Mouse (Mus musculus) lung, embryonic 14.5 days (tissue): ENCODE results near the gene Sult1b1. TPM values are rescaled to one million over a fixed set of nuclear protein-coding genes. Genes with fewer than 3 reads are reported as not detected.
"Not testable (repeated sequence)": the region's sequence is repeated elsewhere in the genome, so short reads cannot be mapped to it uniquely, and the experiment has no call there.

Experiments
- ATAC-seq: fragments of 200-750 bp; cut with Nextera tagmentation; 2 replicates; pipeline ENCODE4 v1.8.0; 2017; ENCODE audit warnings: mild to moderate bottlenecking, moderate TSS enrichment, moderate library complexity; ENCODE audit not compliant: insufficient read depth
- DNase-seq: peaks from one replicate; pipeline ENCODE4 v3.0.0-alpha.2; 2015
- H3K27ac ChIP-seq: fragments of 300-500 bp; sonication (generic); 2 replicates; pipeline ENCODE4 v1.5.1; 2014; ENCODE audit warnings: low read depth, mild to moderate bottlenecking, moderate library complexity
- H3K27me3 ChIP-seq: fragments of 300-500 bp; sonication (generic); 2 replicates; pipeline ENCODE4 v1.6.1; 2014; ENCODE audit warnings: low read length, control low read depth; ENCODE audit not compliant: insufficient read depth
- H3K36me3 ChIP-seq: fragments of 300-500 bp; sonication (generic); 2 replicates; pipeline ENCODE4 v1.6.1; 2014; ENCODE audit warnings: control low read depth; ENCODE audit not compliant: insufficient read depth
- H3K4me1 ChIP-seq: fragments of 300-500 bp; sonication (generic); 2 replicates; pipeline ENCODE4 v1.6.1; 2014; ENCODE audit warnings: antibody characterized with exemption, control low read depth; ENCODE audit not compliant: insufficient read depth
- H3K4me2 ChIP-seq: fragments of 300-500 bp; sonication (generic); 2 replicates; pipeline ENCODE4 v1.6.1; 2014; ENCODE audit warnings: mild to moderate bottlenecking
- H3K4me3 ChIP-seq: fragments of 300-500 bp; sonication (generic); 2 replicates; pipeline ENCODE4 v1.5.1; 2014; ENCODE audit warnings: low read depth, low read length
- H3K9ac ChIP-seq: fragments of 300-500 bp; sonication (generic); 2 replicates; pipeline ENCODE4 v1.6.1; 2014
- H3K9me3 ChIP-seq: fragments of 300-500 bp; sonication (generic); 2 replicates; pipeline ENCODE4 v1.6.1; 2016; ENCODE audit warnings: low read depth, low read length, control low read depth
- CTCF ChIP-seq: IDR thresholded peaks from 2 replicates; pipeline ENCODE4 v1.5.1; 2016; ENCODE audit warnings: antibody characterized with exemption, low read depth
- WGBS: fragments of 180-500 bp; shearing (Covaris S2); extraction: QIAGEN DNeasy Blood & Tissue Kit; methylation state at CpG from one replicate; pipeline ENCODE4 v1.1.7; 2014; 5-methylcytosine and 5-hydroxymethylcytosine counted together
- polyA plus RNA-seq: library from polyadenylated mRNA; unstranded; fragments of >200 nt; fragmentation: Nextera tagmentation; extraction: Ambion mirVana; gene quantifications from 2 replicates; pipeline ENCODE4 v1.2.1, GENCODE M21; 2014

The Sult1b1 gene
- polyA plus RNA-seq, 1 experiment from 2014 or later, result not detected

DNA sequence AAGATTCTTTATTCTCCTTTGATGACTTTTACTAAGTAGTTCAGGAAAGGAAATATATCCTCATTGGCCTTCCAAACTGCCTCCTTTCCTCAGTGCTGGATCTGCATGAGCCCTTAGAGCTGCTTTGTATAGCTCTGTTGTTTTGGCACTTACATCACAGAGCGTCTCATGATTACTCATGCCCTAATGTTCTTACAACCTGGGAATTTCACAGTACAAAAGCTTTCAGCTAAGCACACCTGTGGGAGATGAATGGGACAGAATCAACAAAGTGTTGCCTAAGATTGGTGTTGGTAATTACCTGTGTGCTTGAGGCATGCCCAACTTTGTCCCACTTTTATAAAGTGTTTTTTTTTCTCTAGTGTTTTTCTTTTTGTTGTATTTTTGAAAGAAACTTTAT, 35.3 kb downstream of the Sult1b1 start:
- DNase-seq, result peak; percentile 5
- WGBS, result 70% methylated on average over 1 of the region's 1 CpGs
- H3K4me3 ChIP-seq, result no peak overlapping the region
- no peak for TF ChIP-seq CTCF
- no peak overlapping the region for H3K27ac ChIP-seq
- H3K27me3 ChIP-seq, result no peaks in the 10 kb centered on the region
- no peaks in the 10 kb centered on the region for H3K9me3 ChIP-seq
- H3K9ac ChIP-seq, result no peak overlapping the region
- no peaks in the 10 kb centered on the region for H3K4me1 ChIP-seq
- H3K36me3 ChIP-seq, result no peaks in the 10 kb centered on the region
- no peak for ATAC-seq
- no peak overlapping the region for H3K4me2 ChIP-seq

DNA sequence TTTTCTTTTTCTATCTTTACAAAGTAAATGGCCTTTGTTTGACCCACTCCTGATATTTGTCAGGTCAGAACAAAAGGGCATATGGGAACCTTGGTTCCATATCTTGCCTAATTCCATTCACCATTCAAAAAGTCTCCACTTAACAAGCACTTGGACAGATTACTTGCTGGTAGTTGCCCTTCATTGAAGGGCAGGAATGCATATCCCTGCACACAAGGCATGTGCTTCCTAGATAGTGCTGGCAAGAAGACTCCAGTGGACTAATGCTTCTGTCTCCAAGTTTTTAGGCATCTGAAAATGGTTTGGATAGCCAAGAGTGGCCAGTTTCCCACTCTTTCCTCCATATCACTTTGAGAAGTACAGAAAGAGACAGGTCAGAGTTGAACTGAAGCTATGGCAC, 38.7 kb downstream of the Sult1b1 start:
- TF ChIP-seq CTCF, result no peak
- no peak overlapping the region for H3K9ac ChIP-seq
- DNase-seq, result no peak
- no peaks in the 10 kb centered on the region for H3K9me3 ChIP-seq
- no peak overlapping the region for H3K27ac ChIP-seq
- H3K4me1 ChIP-seq, result no peaks in the 10 kb centered on the region
- no peak overlapping the region for H3K4me2 ChIP-seq
- H3K36me3 ChIP-seq, result no peaks in the 10 kb centered on the region
- no peak for ATAC-seq
- no peak overlapping the region for H3K4me3 ChIP-seq
- H3K27me3 ChIP-seq, result no peaks in the 10 kb centered on the region

GRCm38 (mm10) chr5:87498936-87499335, 39.1 kb downstream of the Sult1b1 start:
- Histone ChIP-seq H3K9me3 (no peaks in the 10 kb centered on the region), H3K27ac (no peak overlapping the region), H3K36me3 (no peaks in the 10 kb centered on the region), H3K4me1 (no peaks in the 10 kb centered on the region), H3K27me3 (no peaks in the 10 kb centered on the region), H3K9ac (no peak overlapping the region), H3K4me2 (no peak overlapping the region), H3K4me3 (no peak overlapping the region)
- ATAC-seq (no peak), DNase-seq (no peak)
- no peak for TF ChIP-seq CTCF

GRCm38 (mm10) chr5:87490771-87491170, 47.2 kb downstream of the Sult1b1 start, which contains the start of gene Ugt2a1:
Ugt2a1 (minus strand) TSS chr5:87490871.
- Histone ChIP-seq H3K9me3 (no peaks in the 10 kb centered on the region), H3K4me3 (no peak within 1 kb of the TSS), H3K9ac (no peak within 1 kb of the TSS), H3K36me3 (no peaks in the 10 kb centered on the region), H3K27me3 (no peaks in the 10 kb centered on the region), H3K27ac (no peak within 1 kb of the TSS), H3K4me1 (no peaks in the 10 kb centered on the region), H3K4me2 (no peak within 1 kb of the TSS)
- no peak for DNase-seq
- no peak for ATAC-seq
- 91% methylated on average over 1 of the region's 1 CpGs for whole genome bisulfite sequencing
- no peak for TF ChIP-seq CTCF

GRCm38 (mm10) chr5:87486706-87487105, 51.3 kb downstream of the Sult1b1 start, which contains the start of gene Gm43638:
Gm43638 (minus strand) TSS chr5:87486806.
- 64% methylated on average over 1 of the region's 1 CpGs for WGBS
- H3K4me2 ChIP-seq, H3K27me3 ChIP-seq, H3K4me3 ChIP-seq, H3K9ac ChIP-seq, DNase-seq, ATAC-seq, H3K9me3 ChIP-seq, H3K36me3 ChIP-seq, H3K4me1 ChIP-seq, H3K27ac ChIP-seq: not testable (repeated sequence)

GRCm38 (mm10) chr5:87482160-87482559, 55.8 kb downstream of the Sult1b1 start, which contains the start of gene Ugt2a2:
Ugt2a2 (minus strand) TSS chr5:87482260.
- Histone ChIP-seq H3K9ac (no peak within 1 kb of the TSS), H3K27ac (no peak within 1 kb of the TSS), H3K9me3 (no peaks in the 10 kb centered on the region), H3K4me3 (no peak within 1 kb of the TSS), H3K36me3 (no peaks in the 10 kb centered on the region), H3K4me1 (no peaks in the 10 kb centered on the region), H3K27me3 (no peaks in the 10 kb centered on the region), H3K4me2 (no peak within 1 kb of the TSS)
- WGBS, result 75% methylated on average over 5 of the region's 5 CpGs
- no peak for TF ChIP-seq CTCF
- ATAC-seq, result no peak
- DNase-seq, result no peak

Other genes starting within 250 kb of the Sult1b1 start
- gene Ugt2a3, start 201.0 kb downstream of the Sult1b1 start, polyA plus RNA-seq, result not detected in 2 replicates
- not detected in 2 replicates for gene Ugt2b38, start 114.0 kb downstream of the Sult1b1 start, polyA plus RNA-seq
- gene Ugt2a2, start 55.9 kb downstream of the Sult1b1 start, polyA plus RNA-seq, result not detected in 2 replicates
- not detected in 2 replicates for gene Gm43638, start 51.4 kb downstream of the Sult1b1 start, polyA plus RNA-seq
- not detected in 2 replicates for gene Ugt2a1, start 47.3 kb downstream of the Sult1b1 start, polyA plus RNA-seq
- not detected in 2 replicates for gene Sult1d1, start 30.8 kb upstream of the Sult1b1 start, polyA plus RNA-seq
- gene Sult1e1, start 53.4 kb upstream of the Sult1b1 start, polyA plus RNA-seq, result not detected in 2 replicates
- gene Csn1s1, start 128.0 kb upstream of the Sult1b1 start, polyA plus RNA-seq, result not detected in 2 replicates
- not detected in 2 replicates for gene Csn2, start 161.4 kb upstream of the Sult1b1 start, polyA plus RNA-seq
- gene Csn1s2a, start 236.4 kb upstream of the Sult1b1 start, polyA plus RNA-seq, result not detected in 2 replicates